Mouse (Mus musculus) forebrain, embryonic 11.5 days (tissue): ENCODE measurements around the gene Polr1d. TPM values are rescaled to one million over a fixed set of nuclear protein-coding genes. Genes with fewer than 3 reads are reported as not detected.

Source experiments
- ATAC-seq: fragments of 200-750 bp; cut with Nextera tagmentation; replicated peaks from 2 replicates; pipeline ENCODE4 v1.8.0; 2017; ENCODE audit warnings: moderate TSS enrichment; ENCODE audit not compliant: low FRiP score
- DNase-seq: peaks from one replicate; pipeline ENCODE4 v3.0.0-alpha.2; 2017; ENCODE audit warnings: low spot score
- H3K27ac ChIP-seq: fragments of 300-500 bp; sonication (generic); 2 replicates; pipeline ENCODE4 v1.5.1; 2014; ENCODE audit warnings: low read depth, low read length
- H3K27me3 ChIP-seq: fragments of 300-500 bp; sonication (generic); 2 replicates; pipeline ENCODE4 v1.6.1; 2014; ENCODE audit warnings: mild to moderate bottlenecking, low read length, mixed read lengths; ENCODE audit not compliant: control insufficient read depth, insufficient read depth
- H3K36me3 ChIP-seq: fragments of 300-500 bp; sonication (generic); 2 replicates; pipeline ENCODE4 v1.6.1; 2014; ENCODE audit warnings: mild to moderate bottlenecking, low read length, moderate library complexity, mixed read lengths; ENCODE audit not compliant: control insufficient read depth, insufficient read depth
- H3K4me1 ChIP-seq: fragments of 300-500 bp; sonication (generic); replicated peaks from 2 replicates; pipeline ENCODE4 v1.6.1; 2014; ENCODE audit warnings: low read length, mixed read lengths; ENCODE audit not compliant: control insufficient read depth, insufficient read depth
- H3K4me2 ChIP-seq: fragments of 300-500 bp; sonication (generic); 2 replicates; pipeline ENCODE4 v1.6.1; 2014; ENCODE audit warnings: low read depth, mild to moderate bottlenecking, low read length, moderate library complexity, mixed read lengths; ENCODE audit not compliant: severe bottlenecking
- H3K4me3 ChIP-seq: fragments of 300-500 bp; sonication (generic); 2 replicates; pipeline ENCODE4 v1.5.1; 2014; ENCODE audit warnings: low read depth, low read length
- H3K9ac ChIP-seq: fragments of 300-500 bp; sonication (generic); 2 replicates; pipeline ENCODE4 v1.6.1; 2014; ENCODE audit warnings: low read length
- H3K9me3 ChIP-seq: fragments of 300-500 bp; sonication (generic); 2 replicates; pipeline ENCODE4 v1.6.1; 2016; ENCODE audit warnings: low read length, mixed read lengths; ENCODE audit not compliant: control insufficient read depth
- WGBS: fragments of 180-500 bp; shearing (Covaris S2); extraction: QIAGEN DNeasy Blood & Tissue Kit; methylation state at CpG from one replicate; pipeline ENCODE4 v1.1.7; 2014; 5-methylcytosine and 5-hydroxymethylcytosine counted together
- polyA plus RNA-seq: library from polyadenylated mRNA; unstranded; fragments of >200 nt; fragmentation: Nextera tagmentation; extraction: Ambion mirVana; gene quantifications from 2 replicates; pipeline ENCODE4 v1.2.1, GENCODE M21; 2014

Polr1d gene
- polyA plus RNA-seq, 1 experiment from 2014 or later, result 110 TPM

DNA sequence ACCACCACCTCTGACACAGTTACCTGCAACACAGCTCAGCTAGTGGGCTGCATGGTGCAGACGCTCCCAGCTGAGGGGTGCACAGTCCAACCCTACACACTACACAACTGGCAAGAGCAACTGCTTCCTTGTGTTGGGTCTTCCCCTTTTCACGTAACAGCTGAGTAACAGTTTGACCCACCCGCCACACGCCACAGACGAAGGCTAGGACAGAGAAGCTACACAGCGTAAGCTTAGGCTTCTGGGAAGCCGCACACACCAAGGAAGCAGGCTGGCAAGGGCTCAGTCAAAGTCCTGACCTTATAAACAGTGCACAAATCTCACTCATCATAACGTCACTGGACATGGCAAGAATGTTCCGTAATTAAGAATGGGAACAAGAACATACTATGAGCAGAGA is 17.5 kb upstream of the Polr1d start:
- Histone ChIP-seq H3K36me3 (no peaks in the 10 kb centered on the region), H3K4me3 (no peak overlapping the region), H3K9me3 (no peaks in the 10 kb centered on the region), H3K4me1 (no peaks in the 10 kb centered on the region), H3K4me2 (no peak overlapping the region), H3K9ac (no peak overlapping the region), H3K27ac (no peak overlapping the region), H3K27me3 (no peaks in the 10 kb centered on the region)
- ATAC-seq, result no peak
- DNase-seq, result no peak
- 89% methylated on average over 9 of the region's 9 CpGs for WGBS

GRCm38 (mm10) chr5:147060024-147060423 is 16.8 kb upstream of the Polr1d start:
- Histone ChIP-seq H3K4me3 (no peak overlapping the region), H3K4me2 (no peak overlapping the region), H3K36me3 (no peaks in the 10 kb centered on the region), H3K9me3 (no peaks in the 10 kb centered on the region), H3K27me3 (no peaks in the 10 kb centered on the region), H3K4me1 (no peaks in the 10 kb centered on the region), H3K9ac (no peak overlapping the region), H3K27ac (no peak overlapping the region)
- DNase-seq (no peak), ATAC-seq (no peak)
- 67% methylated on average over 2 of the region's 2 CpGs for WGBS

- no peak overlapping the region for H3K4me2 ChIP-seq
- no peaks in the 10 kb centered on the region for H3K27me3 ChIP-seq
- DNase-seq (no peak), ATAC-seq (no peak)
- H3K9ac ChIP-seq, result no peak overlapping the region
- H3K27ac ChIP-seq, result no peak overlapping the region
- 75% methylated on average over 8 of the region's 8 CpGs for WGBS
- no peaks in the 10 kb centered on the region for H3K4me1 ChIP-seq
- no peaks in the 10 kb centered on the region for H3K36me3 ChIP-seq
- H3K4me3 ChIP-seq, result no peak overlapping the region
- H3K9me3 ChIP-seq, result no peaks in the 10 kb centered on the region
Measured at GRCm38 (mm10) chr5:147063215-147063661, 13.6 kb upstream of the Polr1d start.

- Histone ChIP-seq H3K4me1 (no peaks in the 10 kb centered on the region), H3K9me3 (no peaks in the 10 kb centered on the region), H3K36me3 (no peaks in the 10 kb centered on the region), H3K9ac (no peak overlapping the region), H3K4me3 (no peak overlapping the region), H3K27me3 (no peaks in the 10 kb centered on the region), H3K4me2 (no peak overlapping the region), H3K27ac (no peak overlapping the region)
- ATAC-seq (no peak), DNase-seq (no peak)
- 66% methylated on average over 4 of the region's 4 CpGs for WGBS
Measured at GRCm38 (mm10) chr5:147066129-147066528, 10.7 kb upstream of the Polr1d start.

- Histone ChIP-seq H3K4me3 (no peak overlapping the region), H3K36me3 (no peaks in the 10 kb centered on the region; the same call in 1 of the 2 replicates), H3K27ac (no peak overlapping the region), H3K27me3 (no peaks in the 10 kb centered on the region), H3K9ac (no peak overlapping the region), H3K9me3 (no peaks in the 10 kb centered on the region), H3K4me1 (no peaks in the 10 kb centered on the region), H3K4me2 (no peak overlapping the region)
- DNase-seq, result no peak
- 86% methylated on average over 5 of the region's 5 CpGs for WGBS
- ATAC-seq, result no peak
Measured at GRCm38 (mm10) chr5:147066965-147067364, 9.9 kb upstream of the Polr1d start.

DNA sequence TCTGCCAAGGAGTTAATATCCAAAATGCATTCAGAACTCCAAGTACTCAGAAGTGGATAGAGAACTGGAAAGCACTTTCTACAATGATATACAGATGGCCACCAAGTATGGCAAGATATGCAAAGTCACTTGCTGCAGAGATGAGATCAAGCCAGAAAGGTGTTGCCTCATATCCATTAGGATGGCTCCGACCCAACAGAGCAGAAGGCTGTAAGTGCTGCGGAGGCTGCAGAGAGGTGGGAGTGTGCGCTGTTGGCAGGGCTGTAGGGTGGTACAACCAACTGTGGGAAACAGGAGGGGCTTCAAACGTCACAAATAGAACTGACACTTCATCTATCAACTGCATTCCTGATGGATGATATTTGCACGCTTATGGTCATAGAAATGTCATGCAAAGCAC is 8.0 kb upstream of the Polr1d start:
- Histone ChIP-seq H3K4me1 (no peaks in the 10 kb centered on the region), H3K36me3 (no peaks in the 10 kb centered on the region; the same call in 1 of the 2 replicates), H3K27ac (no peak overlapping the region), H3K4me3 (no peak overlapping the region), H3K9me3 (no peaks in the 10 kb centered on the region), H3K9ac (no peak overlapping the region), H3K4me2 (no peak overlapping the region), H3K27me3 (no peaks in the 10 kb centered on the region)
- 91% methylated on average over 5 of the region's 5 CpGs for WGBS
- ATAC-seq (no peak), DNase-seq (no peak)

DNA sequence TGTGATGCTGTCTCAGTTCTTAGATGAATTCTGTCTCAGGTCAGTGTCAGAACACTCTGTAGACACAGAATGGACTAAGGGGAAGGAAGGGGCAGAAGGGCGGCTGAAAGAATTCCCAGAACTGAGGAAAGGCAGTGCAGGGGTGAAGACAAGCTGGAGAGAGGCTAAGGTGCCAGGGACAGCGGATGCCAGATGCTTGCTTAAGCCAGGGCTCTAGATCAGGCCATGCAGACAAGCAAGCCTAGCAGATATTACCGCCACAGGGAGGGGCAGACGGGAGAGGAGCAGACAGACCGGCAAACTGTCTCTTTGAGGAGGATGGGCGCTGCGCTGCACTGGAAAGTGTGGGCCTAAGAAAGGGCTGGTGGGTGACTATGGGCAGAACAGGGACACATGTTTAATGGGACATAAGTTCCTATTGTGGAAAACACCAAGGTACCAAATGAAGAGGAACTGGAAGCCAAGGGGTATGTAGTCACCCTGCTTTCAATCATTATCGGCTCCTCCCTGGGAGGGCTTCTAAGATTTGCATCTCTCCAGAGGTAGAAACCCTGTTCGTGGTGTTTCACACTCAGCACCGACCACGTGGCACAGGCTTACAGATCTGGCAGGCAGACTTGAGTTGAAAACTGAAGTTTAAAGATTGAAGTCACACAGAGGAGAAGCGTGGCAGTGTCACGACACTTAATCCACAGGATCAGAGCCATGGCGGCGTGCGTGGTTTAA is 5.9 kb upstream of the Polr1d start:
- ATAC-seq (no peak), DNase-seq (no peak)
- H3K9ac ChIP-seq, result no peak overlapping the region
- no peaks in the 10 kb centered on the region; the same call in 1 of the 2 replicates for H3K4me1 ChIP-seq
- no peak overlapping the region for H3K27ac ChIP-seq
- H3K4me2 ChIP-seq, result no peak overlapping the region
- H3K9me3 ChIP-seq, result no peaks in the 10 kb centered on the region
- no peak overlapping the region for H3K4me3 ChIP-seq
- WGBS, result 80% methylated on average over 16 of the region's 16 CpGs
- H3K36me3 ChIP-seq, result no peaks in the 10 kb centered on the region; the same call in 1 of the 2 replicates
- no peaks in the 10 kb centered on the region for H3K27me3 ChIP-seq

- no peaks in the 10 kb centered on the region; the same call in 1 of the 2 replicates for H3K4me1 ChIP-seq
- no peak for ATAC-seq
- no peak overlapping the region for H3K9ac ChIP-seq
- H3K4me2 ChIP-seq, result no peak overlapping the region
- WGBS, result 79% methylated on average over 4 of the region's 4 CpGs
- H3K36me3 ChIP-seq, result no peaks in the 10 kb centered on the region; the same call in 1 of the 2 replicates
- H3K9me3 ChIP-seq, result no peaks in the 10 kb centered on the region
- DNase-seq, result no peak
- no peak overlapping the region for H3K27ac ChIP-seq
- H3K27me3 ChIP-seq, result no peaks in the 10 kb centered on the region
- H3K4me3 ChIP-seq, result no peak overlapping the region
Measured at GRCm38 (mm10) chr5:147071886-147072285, 5.0 kb upstream of the Polr1d start.

DNA sequence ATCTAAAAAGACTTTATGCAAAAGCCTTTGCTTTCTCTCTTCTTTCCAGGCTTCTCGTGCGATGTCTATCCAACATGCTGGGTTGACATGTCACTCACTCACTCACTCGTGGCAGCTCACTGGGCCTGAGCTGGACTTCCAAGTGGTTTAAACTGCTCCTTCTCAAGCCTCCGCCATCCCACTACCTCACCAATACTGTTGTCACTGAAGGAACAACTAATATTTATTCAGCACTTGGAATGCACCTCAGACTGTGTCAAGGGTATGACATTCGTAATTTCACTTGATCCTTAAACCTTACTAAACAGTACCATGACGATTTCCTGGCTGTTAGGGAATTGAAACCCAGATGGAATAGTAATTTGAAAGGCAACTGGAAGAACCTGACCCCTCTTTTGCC is 3.0 kb upstream of the Polr1d start:
- WGBS, result 89% methylated on average over 6 of the region's 6 CpGs
- H3K36me3 ChIP-seq, result no peaks in the 10 kb centered on the region; the same call in 1 of the 2 replicates
- no peak overlapping the region for H3K9ac ChIP-seq
- ATAC-seq, result no peak
- H3K27ac ChIP-seq, result no peak overlapping the region
- H3K4me3 ChIP-seq, result no peak overlapping the region
- no peak for DNase-seq
- peaks cover 4% of the 10 kb centered on the region; the same call in 1 of the 2 replicates for H3K4me1 ChIP-seq
- no peaks in the 10 kb centered on the region for H3K9me3 ChIP-seq
- H3K27me3 ChIP-seq, result no peaks in the 10 kb centered on the region
- H3K4me2 ChIP-seq, result no peak overlapping the region
